ENCODE assay signal across 9 mouse cellular contexts in genomic region chr3:9607686-9608085, GRCm38 (mm10). TPM values are rescaled to one million over a fixed set of nuclear protein-coding genes. Genes with fewer than 3 reads are reported as not detected.
A peak's percentile ranks its signal among the peaks of the same experiment; 100 is the strongest.
DNase-seq lines count a peak whose midpoint lies in the region; ATAC-seq and TF ChIP-seq lines count a peak whose summit lies in the region.
"Had no signal": no experiment of that assay in that cellular context is flagged by ENCODE, and none has a peak within 500 bp of the region (broad histone marks: within the 10 kb centered on the region; RNA-seq: fewer than 3 reads in every experiment).

No protein-coding gene starts in this region.

- no peak for DNase-seq in left cerebral cortex, adult 2 months (ENCODE audit: extremely low spot score in 1 of 2, low spot score in 2 of 2)
- no peak for DNase-seq in left cerebral cortex, postnatal 4 days
- DNase-seq in cerebellum, postnatal 25 days = no peak
- no peak for DNase-seq in T-cell, adult 2 months (ENCODE audit: low spot score)
- no peak for DNase-seq in right cerebral cortex, postnatal 14 days
- DNase-seq: right cerebral cortex, postnatal 25 days had no signal

- H3K36me3 ChIP-seq in embryonic facial prominence, embryonic 15.5 days = no peaks in the 10 kb centered on the region
- H3K36me3 ChIP-seq in limb, embryonic 13.5 days = no peaks in the 10 kb centered on the region
- H3K36me3 ChIP-seq in neural tube, embryonic 15.5 days = no peaks in the 10 kb centered on the region

- no peak overlapping the region for H3K9ac ChIP-seq in embryonic facial prominence, embryonic 15.5 days
- no peak overlapping the region for H3K9ac ChIP-seq in limb, embryonic 13.5 days
- no peak overlapping the region for H3K9ac ChIP-seq in neural tube, embryonic 15.5 days (replicated peaks)

- ATAC-seq in embryonic facial prominence, embryonic 15.5 days (ENCODE audit: insufficient number of reproducible peaks, low FRiP score, low TSS enrichment, low read depth) = no peak
- no peak for ATAC-seq in limb, embryonic 13.5 days (ENCODE audit: low FRiP score, low read depth)
- ATAC-seq in neural tube, embryonic 15.5 days (ENCODE audit: low FRiP score) = no peak

- intact Hi-C loops in left cerebral cortex, adult 2 months (cut with DNase I) = loop anchor here (5.0 to 10.0 kb wide), 3 partner anchors 85 to 337 kb away; no protein-coding TSS in a partner anchor
- intact Hi-C loops in left cerebral cortex, postnatal 4 days (cut with DNase I) = loop anchor here (5.0 kb wide), 1 partner anchor 90 kb away; no protein-coding TSS in a partner anchor

- H3K27me3 ChIP-seq in embryonic facial prominence, embryonic 15.5 days = no peaks in the 10 kb centered on the region
- H3K27me3 ChIP-seq in limb, embryonic 13.5 days = no peaks in the 10 kb centered on the region
- no peaks in the 10 kb centered on the region for H3K27me3 ChIP-seq in neural tube, embryonic 15.5 days (replicated peaks)

- no peak overlapping the region for H3K27ac ChIP-seq in left cerebral cortex, adult 2 months
- no peak overlapping the region for H3K27ac ChIP-seq in embryonic facial prominence, embryonic 15.5 days (replicated peaks)
- no peak overlapping the region for H3K27ac ChIP-seq in limb, embryonic 13.5 days
- H3K27ac ChIP-seq in neural tube, embryonic 15.5 days (replicated peaks) = no peak overlapping the region

- peak overlapping the region; percentile 89; the same call in 1 of the 2 replicates for H3K4me2 ChIP-seq in embryonic facial prominence, embryonic 15.5 days (replicated peaks)
- peak overlapping the region; percentile 86 for H3K4me2 ChIP-seq in limb, embryonic 13.5 days (replicated peaks)
- peak overlapping the region; percentile 64 for H3K4me2 ChIP-seq in neural tube, embryonic 15.5 days

- no peak for TF ChIP-seq CTCF in left cerebral cortex, adult 2 months (IDR thresholded peaks at IDR 0.05)

- H3K4me3 ChIP-seq in left cerebral cortex, adult 2 months = peak overlapping the region; percentile 85
- H3K4me3 ChIP-seq in embryonic facial prominence, embryonic 15.5 days (replicated peaks) = no peak overlapping the region; the same call in 1 of the 2 replicates
- peak overlapping the region; percentile 90 for H3K4me3 ChIP-seq in limb, embryonic 13.5 days
- H3K4me3 ChIP-seq in neural tube, embryonic 15.5 days (replicated peaks) = peak overlapping the region; percentile 58

- peaks cover 44% of the 10 kb centered on the region for H3K4me1 ChIP-seq in embryonic facial prominence, embryonic 15.5 days
- H3K4me1 ChIP-seq in limb, embryonic 13.5 days = peaks cover 56% of the 10 kb centered on the region
- peaks cover 31% of the 10 kb centered on the region for H3K4me1 ChIP-seq in neural tube, embryonic 15.5 days

- H3K9me3 ChIP-seq in embryonic facial prominence, embryonic 15.5 days (replicated peaks) = no peaks in the 10 kb centered on the region
- no peaks in the 10 kb centered on the region for H3K9me3 ChIP-seq in limb, embryonic 13.5 days
- H3K9me3 ChIP-seq in neural tube, embryonic 15.5 days (replicated peaks) = no peaks in the 10 kb centered on the region

- 43% methylated on average over 5 of the region's 5 CpGs for WGBS in embryonic facial prominence, embryonic 15.5 days
- 31% methylated on average over 5 of the region's 5 CpGs for WGBS in limb, embryonic 13.5 days
- WGBS in neural tube, embryonic 15.5 days = 33% methylated on average over 5 of the region's 5 CpGs

RNA-seq across cellular contexts. Expression of gene Zfp704, which starts 2.2 kb away (rescaled TPM):
- total RNA-seq in left cerebral cortex, adult 2 months (2021) = 10 to 100 TPM; 31.7 to 34.6 TPM
- total RNA-seq in left cerebral cortex, postnatal 4 days (2021) = 10 to 100 TPM; 90.2 to 96.4 TPM
- polyA plus RNA-seq in embryonic facial prominence, embryonic 15.5 days (2015; fragmentation: Nextera tagmentation; extraction: Ambion mirVana) = 9.0 and 10.2 TPM in 2 replicates
- 11.1 and 11.9 TPM in 2 replicates for polyA plus RNA-seq in limb, embryonic 13.5 days (2015; fragmentation: Nextera tagmentation; extraction: Ambion mirVana)
- 12.0 and 12.3 TPM in 2 replicates for polyA plus RNA-seq in neural tube, embryonic 15.5 days (2015; fragmentation: Nextera tagmentation; extraction: Ambion mirVana)
